Mouse (Mus musculus): ENCODE data around the gene Abca17. TPM values are rescaled to one million over a fixed set of nuclear protein-coding genes. Genes with fewer than 3 reads are reported as not detected.

Gene Abca17
- polyA plus RNA-seq, 1 experiment from 2014 or later: 0.13 TPM

GRCm38 (mm10) chr17:24375094-24375712 is 24.3 kb upstream of the Abca17 start:
- no peak overlapping the region for H3K27ac ChIP-seq (ENCODE audit: low read depth, low read length)
- H3K27me3 ChIP-seq (replicated peaks; ENCODE audit: control insufficient read depth, insufficient read depth, low read length): no peaks in the 10 kb centered on the region
- H3K9ac ChIP-seq (ENCODE audit: low read length): no peak overlapping the region
- H3K36me3 ChIP-seq (ENCODE audit: control insufficient read depth, insufficient read depth, low read length): peaks cover 68% of the 10 kb centered on the region
- H3K9me3 ChIP-seq (replicated peaks; ENCODE audit: control insufficient read depth, low read length): no peaks in the 10 kb centered on the region
- no peaks in the 10 kb centered on the region for H3K4me1 ChIP-seq (ENCODE audit: control insufficient read depth, insufficient read depth, low read length)
- ATAC-seq: no peak
- DNase-seq (ENCODE audit: low spot score): no peak
- no peak overlapping the region for H3K4me3 ChIP-seq (ENCODE audit: low read depth, low read length)
- H3K4me2 ChIP-seq (ENCODE audit: low read length): no peak overlapping the region
- 82% methylated on average over 4 of the region's 5 CpGs for WGBS

DNA sequence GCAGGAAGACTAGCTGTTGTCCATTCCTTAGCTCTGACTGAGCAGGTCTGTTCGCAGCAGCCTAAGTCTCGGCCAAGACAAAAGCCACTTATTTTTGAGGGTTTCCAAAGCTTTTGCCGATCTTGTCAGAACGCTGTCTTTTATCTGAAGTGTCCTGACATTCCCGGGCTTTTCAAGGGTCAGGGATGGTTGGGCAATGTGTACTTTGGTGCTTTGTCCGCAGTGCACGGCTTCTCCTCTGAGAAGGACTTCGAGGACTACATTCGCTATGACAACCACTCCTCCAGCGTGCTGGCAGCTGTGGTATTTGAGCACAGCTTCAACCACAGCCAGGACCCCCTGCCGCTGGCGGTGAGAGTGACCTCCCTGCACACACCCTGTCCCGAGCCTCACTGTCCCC is 15.0 kb upstream of the Abca17 start:
- Histone ChIP-seq H3K4me2 (ENCODE audit: low read length) (no peak overlapping the region), H3K27ac (ENCODE audit: low read depth, low read length) (no peak overlapping the region), H3K36me3 (ENCODE audit: control insufficient read depth, insufficient read depth, low read length) (peaks cover 27% of the 10 kb centered on the region), H3K4me3 (ENCODE audit: low read depth, low read length) (no peak overlapping the region), H3K27me3 (replicated peaks; ENCODE audit: control insufficient read depth, insufficient read depth, low read length) (no peaks in the 10 kb centered on the region), H3K4me1 (ENCODE audit: control insufficient read depth, insufficient read depth, low read length) (no peaks in the 10 kb centered on the region), H3K9me3 (replicated peaks; ENCODE audit: control insufficient read depth, low read length) (no peaks in the 10 kb centered on the region), H3K9ac (ENCODE audit: low read length) (no peak overlapping the region)
- DNase-seq (ENCODE audit: low spot score): no peak
- WGBS: 63% methylated on average over 13 of the region's 13 CpGs
- ATAC-seq: no peak

GRCm38 (mm10) chr17:24364461-24364860 is 13.6 kb upstream of the Abca17 start:
- Histone ChIP-seq H3K27ac (ENCODE audit: low read depth, low read length) (no peak overlapping the region), H3K27me3 (replicated peaks; ENCODE audit: control insufficient read depth, insufficient read depth, low read length) (no peaks in the 10 kb centered on the region), H3K9me3 (replicated peaks; ENCODE audit: control insufficient read depth, low read length) (no peaks in the 10 kb centered on the region), H3K36me3 (ENCODE audit: control insufficient read depth, insufficient read depth, low read length) (peaks cover 21% of the 10 kb centered on the region), H3K4me1 (ENCODE audit: control insufficient read depth, insufficient read depth, low read length) (no peaks in the 10 kb centered on the region), H3K4me2 (ENCODE audit: low read length) (no peak overlapping the region), H3K9ac (ENCODE audit: low read length) (no peak overlapping the region), H3K4me3 (ENCODE audit: low read depth, low read length) (no peak overlapping the region)
- WGBS: 88% methylated on average over 9 of the region's 9 CpGs
- DNase-seq (ENCODE audit: low spot score) (no peak), ATAC-seq (no peak)

GRCm38 (mm10) chr17:24362527-24362926 is 11.7 kb upstream of the Abca17 start:
- DNase-seq (ENCODE audit: low spot score) (no peak), ATAC-seq (no peak)
- Histone ChIP-seq H3K27ac (ENCODE audit: low read depth, low read length) (no peak overlapping the region), H3K9ac (ENCODE audit: low read length) (no peak overlapping the region), H3K36me3 (ENCODE audit: control insufficient read depth, insufficient read depth, low read length) (peaks cover 20% of the 10 kb centered on the region), H3K27me3 (replicated peaks; ENCODE audit: control insufficient read depth, insufficient read depth, low read length) (no peaks in the 10 kb centered on the region), H3K4me2 (ENCODE audit: low read length) (no peak overlapping the region), H3K4me3 (ENCODE audit: low read depth, low read length) (no peak overlapping the region), H3K9me3 (replicated peaks; ENCODE audit: control insufficient read depth, low read length) (no peaks in the 10 kb centered on the region), H3K4me1 (ENCODE audit: control insufficient read depth, insufficient read depth, low read length) (no peaks in the 10 kb centered on the region)
- WGBS: 79% methylated on average over 9 of the region's 9 CpGs

GRCm38 (mm10) chr17:24361291-24361690 is 10.4 kb upstream of the Abca17 start:
- no peak for ATAC-seq
- 91% methylated on average over 5 of the region's 5 CpGs for WGBS
- Histone ChIP-seq H3K4me1 (ENCODE audit: control insufficient read depth, insufficient read depth, low read length) (no peaks in the 10 kb centered on the region), H3K27me3 (replicated peaks; ENCODE audit: control insufficient read depth, insufficient read depth, low read length) (no peaks in the 10 kb centered on the region), H3K9me3 (replicated peaks; ENCODE audit: control insufficient read depth, low read length) (no peaks in the 10 kb centered on the region), H3K27ac (ENCODE audit: low read depth, low read length) (no peak overlapping the region), H3K4me3 (ENCODE audit: low read depth, low read length) (no peak overlapping the region), H3K36me3 (ENCODE audit: control insufficient read depth, insufficient read depth, low read length) (peaks cover 10% of the 10 kb centered on the region; the same call in 1 of the 2 replicates), H3K4me2 (ENCODE audit: low read length) (no peak overlapping the region), H3K9ac (ENCODE audit: low read length) (no peak overlapping the region)
- DNase-seq (ENCODE audit: low spot score): no peak

DNA sequence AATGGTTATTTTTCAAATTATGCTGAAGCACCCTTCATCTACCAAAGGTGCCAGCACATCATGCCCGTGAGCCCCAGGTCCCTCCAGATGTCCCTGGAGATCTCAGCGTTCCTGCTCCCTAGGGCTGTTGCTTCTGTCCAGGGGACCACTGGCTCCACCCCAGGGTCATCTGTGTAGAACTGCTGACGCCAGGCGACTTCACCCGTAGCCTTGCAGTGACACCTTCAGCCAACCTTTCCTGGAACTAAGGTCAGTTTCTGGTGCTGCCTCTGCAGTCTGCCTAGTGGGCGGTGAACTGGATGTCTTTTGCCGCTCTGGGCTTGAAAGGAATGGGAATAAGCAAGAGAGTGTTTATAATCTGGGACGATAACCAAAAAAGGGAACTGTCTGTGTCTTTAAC is 10.0 kb upstream of the Abca17 start:
- no peak overlapping the region for H3K4me2 ChIP-seq (ENCODE audit: low read length)
- H3K4me1 ChIP-seq (ENCODE audit: control insufficient read depth, insufficient read depth, low read length): no peaks in the 10 kb centered on the region
- WGBS: 91% methylated on average over 8 of the region's 8 CpGs
- ATAC-seq: no peak
- H3K4me3 ChIP-seq (ENCODE audit: low read depth, low read length): no peak overlapping the region
- no peak for DNase-seq (ENCODE audit: low spot score)
- no peaks in the 10 kb centered on the region for H3K27me3 ChIP-seq (replicated peaks; ENCODE audit: control insufficient read depth, insufficient read depth, low read length)
- H3K27ac ChIP-seq (ENCODE audit: low read depth, low read length): no peak overlapping the region
- H3K36me3 ChIP-seq (ENCODE audit: control insufficient read depth, insufficient read depth, low read length): peaks cover 6% of the 10 kb centered on the region; the same call in 1 of the 2 replicates
- no peaks in the 10 kb centered on the region for H3K9me3 ChIP-seq (replicated peaks; ENCODE audit: control insufficient read depth, low read length)
- H3K9ac ChIP-seq (ENCODE audit: low read length): no peak overlapping the region

DNA sequence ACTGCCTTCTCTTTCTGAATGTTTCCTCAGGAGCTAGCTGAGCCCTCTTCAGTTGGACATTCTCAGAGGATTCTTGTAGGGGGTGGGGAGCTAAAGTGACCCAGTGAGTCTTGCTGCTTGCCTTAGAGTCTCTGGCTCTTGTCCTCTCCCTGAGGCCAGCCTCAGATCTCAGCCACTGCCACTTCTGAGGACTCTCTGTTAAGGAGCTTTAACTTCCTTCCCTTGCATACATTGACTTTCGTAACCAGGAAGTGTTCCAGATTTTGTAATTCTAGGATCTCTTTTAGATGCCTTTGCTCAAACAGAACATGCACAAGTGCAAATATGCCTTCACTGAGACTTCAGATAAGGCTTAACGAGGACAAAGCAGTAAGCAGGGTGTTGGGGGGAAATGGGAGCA is 9.0 kb upstream of the Abca17 start:
- DNase-seq (ENCODE audit: low spot score): no peak

GRCm38 (mm10) chr17:24359006-24359405 is 8.1 kb upstream of the Abca17 start:
- no peaks in the 10 kb centered on the region for H3K9me3 ChIP-seq (replicated peaks; ENCODE audit: control insufficient read depth, low read length)
- 0 out of 2 replicates have a peak, but pooled peaks cover 4% of the 10 kb centered on the region for H3K36me3 ChIP-seq (ENCODE audit: control insufficient read depth, insufficient read depth, low read length)
- no peaks in the 10 kb centered on the region for H3K27me3 ChIP-seq (replicated peaks; ENCODE audit: control insufficient read depth, insufficient read depth, low read length)
- no peak overlapping the region for H3K4me2 ChIP-seq (ENCODE audit: low read length)
- DNase-seq (ENCODE audit: low spot score): no peak
- H3K4me1 ChIP-seq (ENCODE audit: control insufficient read depth, insufficient read depth, low read length): no peaks in the 10 kb centered on the region
- no peak for ATAC-seq
- 88% methylated on average over 8 of the region's 8 CpGs for WGBS
- H3K4me3 ChIP-seq (ENCODE audit: low read depth, low read length): no peak overlapping the region
- no peak overlapping the region for H3K9ac ChIP-seq (ENCODE audit: low read length)
- no peak overlapping the region for H3K27ac ChIP-seq (ENCODE audit: low read depth, low read length)

More for the DNA sequence above, 9.0 kb upstream of the Abca17 start:
- no peak overlapping the region for H3K9ac ChIP-seq (ENCODE audit: low read length)
- H3K4me3 ChIP-seq (ENCODE audit: low read depth, low read length): no peak overlapping the region
- no peaks in the 10 kb centered on the region for H3K4me1 ChIP-seq (ENCODE audit: control insufficient read depth, insufficient read depth, low read length)
- ATAC-seq: no peak
- 64% methylated on average over 2 of the region's 2 CpGs for WGBS
- no peaks in the 10 kb centered on the region for H3K27me3 ChIP-seq (replicated peaks; ENCODE audit: control insufficient read depth, insufficient read depth, low read length)
- no peak overlapping the region for H3K27ac ChIP-seq (ENCODE audit: low read depth, low read length)
- H3K36me3 ChIP-seq (ENCODE audit: control insufficient read depth, insufficient read depth, low read length): 0 out of 2 replicates have a peak, but pooled peaks cover 4% of the 10 kb centered on the region
- H3K9me3 ChIP-seq (replicated peaks; ENCODE audit: control insufficient read depth, low read length): no peaks in the 10 kb centered on the region
- H3K4me2 ChIP-seq (ENCODE audit: low read length): no peak overlapping the region

DNA sequence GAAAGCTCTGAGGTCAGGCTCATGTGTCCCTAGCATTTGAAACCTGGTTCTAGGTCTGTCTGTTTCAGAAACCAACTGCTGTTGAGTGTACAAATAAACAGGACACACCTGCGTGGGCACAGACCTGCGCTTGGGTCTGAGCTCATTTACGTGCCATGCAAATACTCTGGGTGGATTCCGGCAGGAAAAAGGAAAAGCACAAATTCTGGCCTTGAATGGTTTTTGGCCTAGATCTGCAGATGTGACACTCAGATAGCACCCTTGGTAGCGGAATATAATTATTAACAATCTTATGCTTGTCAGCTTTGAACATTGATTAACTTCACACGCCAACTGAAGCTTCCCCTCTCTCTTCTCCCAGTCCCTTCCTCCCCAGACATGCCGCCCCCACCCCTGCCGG is 4.4 kb upstream of the Abca17 start:
- peaks cover 8% of the 10 kb centered on the region; the same call in 1 of the 2 replicates for H3K4me1 ChIP-seq (ENCODE audit: control insufficient read depth, insufficient read depth, low read length)
- no peak overlapping the region for H3K4me3 ChIP-seq (ENCODE audit: low read depth, low read length)
- DNase-seq (ENCODE audit: low spot score): no peak
- 0 out of 2 replicates have a peak, but pooled peaks cover 4% of the 10 kb centered on the region for H3K36me3 ChIP-seq (ENCODE audit: control insufficient read depth, insufficient read depth, low read length)
- ATAC-seq: no peak
- H3K27ac ChIP-seq (ENCODE audit: low read depth, low read length): no peak overlapping the region
- no peak overlapping the region for H3K4me2 ChIP-seq (ENCODE audit: low read length)
- no peak overlapping the region for H3K9ac ChIP-seq (ENCODE audit: low read length)
- 86% methylated on average over 8 of the region's 8 CpGs for WGBS
- no peaks in the 10 kb centered on the region for H3K9me3 ChIP-seq (replicated peaks; ENCODE audit: control insufficient read depth, low read length)
- no peaks in the 10 kb centered on the region; the same call in 1 of the 2 replicates for H3K27me3 ChIP-seq (replicated peaks; ENCODE audit: control insufficient read depth, insufficient read depth, low read length)
